Mouse (Mus musculus) heart, postnatal 0 days (tissue): ENCODE results near the gene Lxn.

Experiments
- CTCF ChIP-seq: IDR thresholded peaks from 2 replicates; pipeline ENCODE4 v1.5.1; 2016; ENCODE audit warnings: antibody characterized with exemption, control low read depth, low read depth
- EP300 ChIP-seq: IDR thresholded peaks from 2 replicates; pipeline ENCODE4 v1.6.1; 2016; ENCODE audit warnings: antibody characterized with exemption, low read depth

DNA sequence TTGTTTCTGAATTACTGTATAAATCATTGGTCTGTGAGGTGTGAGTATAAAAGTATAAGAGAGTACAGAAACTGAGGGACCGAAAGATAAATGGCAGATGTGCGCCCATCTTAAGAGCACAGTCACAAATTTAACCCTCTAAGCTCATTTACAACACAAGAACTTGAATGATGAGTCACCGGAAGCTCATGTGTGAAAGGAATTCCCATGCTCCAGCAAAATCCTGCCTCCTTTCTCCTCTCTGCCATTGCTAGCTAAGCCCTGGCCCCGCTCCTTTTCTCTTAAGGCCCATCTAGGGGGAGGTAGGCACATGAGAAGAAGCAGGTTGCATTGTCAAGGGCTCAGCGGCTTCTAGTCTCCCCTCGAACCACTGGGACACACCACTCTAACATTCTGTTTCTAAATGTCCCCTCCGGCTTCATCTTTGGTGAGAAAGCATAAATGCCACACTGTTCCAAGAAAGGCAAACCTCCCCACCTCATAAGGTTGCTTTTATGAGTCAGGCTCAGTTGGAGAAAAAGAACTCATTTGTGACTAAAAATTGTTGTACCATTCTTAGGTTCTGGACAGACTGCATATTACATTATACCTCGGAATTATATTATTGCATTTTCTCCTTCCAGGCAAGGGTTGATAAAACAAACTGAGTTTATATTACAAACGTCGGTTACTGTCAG, 44.6 kb upstream of the Lxn start:
- TF ChIP-seq CTCF (no peak), EP300 (no peak)
